Mouse (Mus musculus): Measurements from ENCODE around the gene Bend7.

Gene Bend7

GRCm38 (mm10) chr2:4717769-4718661, at the start of gene Bend7:
Bend7 (plus strand) TSS chr2:4717831.
- peak; percentile 17 to 30 for DNase-seq (ENCODE audit: low spot score in 2 of 2)

- no peak for DNase-seq (ENCODE audit: low spot score in 2 of 2)
Observed at GRCm38 (mm10) chr2:4668626-4669025, 49.0 kb upstream of the Bend7 start.

DNA sequence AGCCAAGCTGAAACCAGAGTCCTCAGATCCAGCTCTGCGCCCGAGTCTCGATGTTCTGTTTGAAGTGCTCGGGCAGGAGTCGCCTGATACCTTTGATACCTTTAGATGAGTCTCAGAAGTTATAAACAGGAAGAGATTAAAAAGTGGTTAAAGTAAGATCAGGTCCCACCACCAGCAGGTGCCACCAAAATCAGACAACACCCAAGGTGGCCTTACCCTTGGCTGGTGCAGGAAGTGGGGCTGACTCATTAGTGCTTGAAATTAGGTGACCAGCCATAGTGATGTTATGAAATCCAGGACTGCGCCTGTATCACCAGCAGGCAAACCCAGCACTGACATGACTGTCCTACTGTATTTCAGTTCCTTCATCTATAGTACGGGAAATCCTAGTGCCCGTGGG, 47.9 kb upstream of the Bend7 start:
- DNase-seq (ENCODE audit: low spot score in 2 of 2) = no peak

DNA sequence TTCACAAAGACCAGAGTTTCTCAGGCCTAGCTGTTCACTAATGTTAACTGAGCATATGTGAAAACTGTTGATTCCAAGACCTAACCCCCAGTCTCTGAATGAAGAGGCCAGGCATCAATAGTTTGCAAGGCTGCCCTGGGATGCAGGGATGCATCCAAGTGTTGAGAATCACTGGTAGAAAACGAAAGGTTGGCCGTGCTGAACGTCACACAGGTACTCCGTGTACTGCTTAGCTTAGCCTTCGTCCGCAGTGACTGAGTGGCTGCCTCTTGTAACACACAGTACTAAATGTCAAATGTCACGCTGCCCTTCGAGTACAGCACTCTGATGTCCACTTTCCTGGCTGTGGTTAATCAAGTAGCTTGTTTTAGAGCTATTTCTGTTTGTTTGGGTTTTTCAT, 46.0 kb upstream of the Bend7 start:
- DNase-seq (ENCODE audit: low spot score in 2 of 2) = no peak

- no peak for DNase-seq (ENCODE audit: low spot score in 2 of 2)
Observed at GRCm38 (mm10) chr2:4679886-4680285, 37.7 kb upstream of the Bend7 start.

DNA sequence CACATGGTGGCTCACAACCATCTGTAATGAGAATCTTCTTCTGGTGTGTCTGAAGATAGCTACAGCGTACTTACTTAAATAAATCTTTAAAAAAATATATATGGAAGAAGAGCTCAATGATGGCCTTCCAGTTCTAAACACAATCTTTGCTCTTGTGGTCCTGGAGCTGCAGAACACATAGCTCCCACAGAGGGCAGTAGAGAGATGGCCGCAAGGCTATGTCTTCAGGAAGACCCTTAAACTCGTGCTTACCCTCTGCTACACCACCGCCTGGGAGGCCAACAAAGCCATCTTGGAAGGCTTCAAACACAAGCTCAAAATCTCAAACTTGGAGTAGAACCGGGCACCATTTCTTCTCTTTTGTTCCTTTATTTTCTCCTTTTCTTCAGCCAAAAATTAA, 6.4 kb upstream of the Bend7 start:
- DNase-seq (ENCODE audit: low spot score in 2 of 2) = no peak

- DNase-seq (ENCODE audit: low spot score in 2 of 2) = peak; percentile 8 to 47
Observed at GRCm38 (mm10) chr2:4717081-4717768, 406 bp upstream of the Bend7 start.

DNA sequence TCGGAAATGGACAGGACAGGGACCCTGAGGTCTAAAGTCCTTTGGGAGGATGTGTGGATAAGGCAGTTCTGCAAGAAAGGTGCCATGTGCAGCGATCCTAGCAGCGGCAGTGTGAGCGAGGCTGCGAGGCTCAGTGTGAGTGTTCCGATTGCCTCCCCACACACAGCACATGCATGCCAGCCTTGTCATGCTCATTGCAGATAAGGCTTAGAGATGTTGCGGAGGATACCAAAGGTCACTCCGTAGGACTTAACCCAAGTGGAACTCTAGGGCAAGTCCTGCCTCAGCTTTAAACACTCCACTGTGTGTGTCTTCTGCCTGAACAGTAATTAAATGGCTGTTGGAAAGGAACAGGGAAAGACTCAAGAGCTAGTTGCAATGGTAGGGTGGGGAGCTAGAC, 5.5 kb downstream of the Bend7 start:
- DNase-seq (ENCODE audit: low spot score in 2 of 2) = no peak

DNA sequence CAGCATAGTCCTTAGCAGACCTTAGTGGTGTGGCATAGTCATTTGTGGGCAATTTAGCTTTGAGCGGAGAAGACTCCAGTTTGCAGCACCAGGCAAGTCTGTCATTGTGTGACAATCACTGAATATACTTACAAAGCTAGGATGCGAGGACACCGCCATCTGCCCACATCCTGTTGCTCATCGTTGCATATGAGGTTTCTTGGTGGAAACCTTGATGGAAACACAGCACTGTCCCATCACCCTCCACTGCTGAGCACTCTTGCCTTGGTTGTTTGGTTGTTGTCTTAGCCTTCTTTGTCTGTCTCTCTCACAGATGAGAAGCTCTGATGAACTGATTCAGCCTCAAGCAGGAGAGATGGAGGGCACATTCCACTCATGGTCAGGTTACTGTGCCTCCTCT, 12.5 kb downstream of the Bend7 start:
- no peak for DNase-seq (ENCODE audit: low spot score in 2 of 2)

DNA sequence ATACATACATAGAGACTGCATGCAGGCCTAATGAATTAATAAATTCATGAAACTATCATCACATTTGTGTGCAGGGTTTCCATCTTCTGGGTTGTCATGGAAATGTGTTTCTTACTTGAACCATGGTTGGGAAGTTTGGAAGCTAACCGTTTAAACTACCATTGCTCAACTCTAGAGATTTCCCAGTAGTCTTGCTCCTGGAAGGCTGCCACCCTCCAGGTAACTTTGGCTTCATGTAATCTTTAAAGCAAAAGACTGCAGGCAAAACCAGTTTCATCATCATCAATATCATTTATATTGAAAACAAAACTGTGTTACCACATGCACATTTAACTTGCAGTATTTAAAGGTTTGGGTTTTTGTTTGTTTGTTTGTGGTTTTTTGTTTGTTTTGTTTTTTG, 16.3 kb downstream of the Bend7 start:
- no peak for DNase-seq (ENCODE audit: low spot score in 2 of 2)

- no peak for DNase-seq (ENCODE audit: low spot score in 2 of 2)
Observed at GRCm38 (mm10) chr2:4736095-4736797, 18.6 kb downstream of the Bend7 start.

DNA sequence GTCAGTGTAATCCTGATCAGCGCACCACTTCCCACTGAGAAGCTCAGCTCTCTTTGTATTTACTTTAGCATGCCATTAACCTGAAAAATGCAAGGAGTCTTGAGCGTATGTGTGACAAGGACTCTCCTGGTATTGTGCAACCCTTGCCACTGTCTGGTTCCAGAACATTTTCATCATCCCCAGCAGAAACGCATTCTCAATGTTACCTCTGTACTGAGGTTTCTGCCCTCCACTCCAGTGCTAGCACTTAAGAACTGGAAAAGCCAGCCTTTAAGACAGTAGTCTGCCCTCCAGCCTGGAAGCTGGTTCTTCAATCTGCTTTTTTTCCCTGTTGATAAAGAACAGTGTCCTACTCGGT, 19.1 kb downstream of the Bend7 start:
- DNase-seq (ENCODE audit: low spot score in 2 of 2) = no peak

- no peak for DNase-seq (ENCODE audit: low spot score in 2 of 2)
Observed at GRCm38 (mm10) chr2:4751918-4752317, 34.3 kb downstream of the Bend7 start.

- DNase-seq (ENCODE audit: low spot score in 2 of 2) = no peak
Observed at GRCm38 (mm10) chr2:4755716-4756115, 38.1 kb downstream of the Bend7 start.

DNA sequence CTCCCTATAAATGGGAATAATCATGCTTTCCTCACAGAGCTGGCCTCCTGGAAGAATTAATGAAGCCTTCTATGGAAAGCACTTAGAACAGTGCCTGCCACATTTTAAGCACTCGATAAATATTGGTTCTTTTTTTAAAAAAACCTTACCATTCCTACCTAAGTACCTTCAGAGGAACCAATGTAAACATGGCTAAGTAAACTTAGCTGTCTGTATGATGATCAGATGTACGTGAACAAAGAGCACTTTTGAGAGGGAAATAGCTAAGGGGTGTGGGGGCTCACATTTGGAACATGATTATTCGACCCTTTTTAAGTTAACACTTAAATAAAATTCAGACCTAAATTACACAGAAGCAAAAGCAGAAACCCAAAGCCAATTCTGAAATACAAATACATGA, 39.6 kb downstream of the Bend7 start:
- no peak for DNase-seq (ENCODE audit: low spot score in 2 of 2)

DNA sequence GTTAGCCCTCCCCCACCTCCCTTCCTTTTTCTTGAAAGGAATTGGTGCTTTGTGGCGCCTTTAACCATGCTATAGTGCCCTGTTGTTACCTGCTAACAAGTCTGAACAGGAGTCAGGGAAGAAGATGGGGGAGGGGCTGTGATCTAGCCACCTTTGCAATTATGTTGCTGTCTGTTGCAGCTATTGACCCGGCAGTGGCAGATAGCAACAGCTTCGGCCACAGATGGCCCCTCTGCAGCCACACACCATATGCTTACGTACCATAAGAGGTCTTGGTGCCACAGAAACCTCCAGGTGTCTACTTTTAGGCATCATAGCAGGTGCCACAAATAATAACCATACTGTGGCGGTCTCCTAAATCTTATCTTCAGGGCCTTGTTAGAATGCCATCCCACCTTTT, 43.1 kb downstream of the Bend7 start:
- no peak for DNase-seq (ENCODE audit: low spot score in 2 of 2)

DNA sequence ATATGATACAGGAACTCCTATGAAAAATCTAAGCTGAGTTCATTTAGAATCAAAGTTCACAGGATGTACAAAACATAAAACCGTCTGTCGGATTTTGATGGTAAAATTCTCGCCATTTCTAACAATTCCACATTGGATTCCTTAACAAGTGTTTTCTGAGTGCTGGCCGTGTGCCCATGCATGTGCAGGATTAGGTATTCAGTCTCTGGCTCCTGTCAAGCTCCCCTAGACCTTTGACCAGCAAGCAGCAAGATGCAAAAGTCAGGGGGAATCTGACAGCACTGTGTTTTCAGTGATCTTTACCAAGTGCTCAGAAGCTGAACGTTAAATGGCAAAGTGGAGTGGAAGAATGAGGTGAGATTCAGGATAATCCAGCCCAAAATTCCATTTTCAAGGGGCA, 44.3 kb downstream of the Bend7 start:
- no peak for DNase-seq (ENCODE audit: low spot score in 2 of 2)

- no peak for DNase-seq (ENCODE audit: low spot score in 2 of 2)
Observed at GRCm38 (mm10) chr2:4764071-4764470, 46.4 kb downstream of the Bend7 start.

DNA sequence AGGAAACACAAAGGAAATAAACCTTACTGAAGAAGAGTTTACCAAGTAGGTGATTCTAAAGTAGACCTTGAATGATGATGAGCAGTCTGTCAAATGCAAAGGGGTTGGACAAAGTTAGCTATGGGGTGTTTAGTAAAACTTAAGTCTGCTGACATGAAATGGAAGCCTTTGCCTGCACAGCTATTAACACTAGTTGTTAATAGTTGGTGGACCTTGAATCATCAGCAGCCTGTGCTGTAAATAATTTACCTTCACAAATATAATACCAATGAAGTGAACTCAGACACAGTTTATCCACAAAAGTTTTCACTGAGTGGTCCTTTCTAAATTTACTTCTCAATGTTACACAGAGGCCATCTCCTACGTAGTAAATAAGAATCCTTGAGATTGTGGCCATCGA, 52.7 kb downstream of the Bend7 start:
- no peak for DNase-seq (ENCODE audit: low spot score in 2 of 2)

GRCm38 (mm10) chr2:4773911-4774310, 56.3 kb downstream of the Bend7 start:
- DNase-seq (ENCODE audit: low spot score in 2 of 2) = no peak

DNA sequence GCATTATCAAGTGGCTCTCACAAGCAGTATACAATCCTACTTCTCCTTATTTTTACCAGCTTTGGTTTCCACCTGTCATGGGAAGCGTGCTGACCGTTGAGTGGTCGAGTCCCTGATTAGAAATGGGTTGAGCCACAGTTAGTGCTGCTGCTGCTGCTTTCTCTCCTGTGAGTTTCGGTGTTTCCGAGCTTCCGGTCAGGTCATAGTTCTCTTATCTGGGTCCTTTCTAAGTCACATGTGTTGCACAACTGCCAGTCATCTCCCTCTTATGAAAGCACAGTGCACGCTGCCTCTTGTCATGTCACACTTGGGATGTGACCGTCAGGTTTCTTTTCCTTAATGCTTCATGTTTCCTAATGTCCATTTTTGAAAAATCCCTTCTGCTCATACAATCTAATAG, 59.7 kb downstream of the Bend7 start:
- DNase-seq (ENCODE audit: low spot score in 2 of 2) = no peak

- DNase-seq (ENCODE audit: low spot score in 2 of 2) = no peak
Observed at GRCm38 (mm10) chr2:4781641-4782040, 64.0 kb downstream of the Bend7 start.

GRCm38 (mm10) chr2:4782401-4782800, 64.8 kb downstream of the Bend7 start:
- no peak for DNase-seq (ENCODE audit: low spot score in 2 of 2)
